Mouse (Mus musculus) cerebellum, adult 9-11 months (tissue): Measurements from ENCODE around the gene Xpot.

ENCODE experiments used
- DNase-seq: peaks from one replicate; pipeline ENCODE4 v3.0.0; 2022

Xpot gene

GRCm38 (mm10) chr10:121615935-121616334 is 10.2 kb downstream of the Xpot start:
- no peak for DNase-seq

GRCm38 (mm10) chr10:121615146-121615870 is 10.8 kb downstream of the Xpot start:
- no peak for DNase-seq

- DNase-seq, result no peak
Observed at GRCm38 (mm10) chr10:121613570-121613969, 12.6 kb downstream of the Xpot start.

GRCm38 (mm10) chr10:121612448-121612847 is 13.7 kb downstream of the Xpot start:
- no peak for DNase-seq

GRCm38 (mm10) chr10:121611587-121611986 is 14.5 kb downstream of the Xpot start:
- DNase-seq, result no peak

GRCm38 (mm10) chr10:121608177-121608576 is 18.0 kb downstream of the Xpot start:
- DNase-seq, result no peak

GRCm38 (mm10) chr10:121604632-121605344 is 21.3 kb downstream of the Xpot start:
- no peak for DNase-seq

- DNase-seq, result no peak
Observed at GRCm38 (mm10) chr10:121603556-121603955, 22.6 kb downstream of the Xpot start.

- DNase-seq, result no peak
Observed at GRCm38 (mm10) chr10:121601272-121601671, 24.9 kb downstream of the Xpot start.

GRCm38 (mm10) chr10:121596580-121596979 is 29.6 kb downstream of the Xpot start:
- no peak for DNase-seq

- DNase-seq, result no peak
Observed at GRCm38 (mm10) chr10:121591106-121591505, 35.0 kb downstream of the Xpot start.

GRCm38 (mm10) chr10:121587371-121587840 is 38.7 kb downstream of the Xpot start:
- DNase-seq, result no peak

- peak; percentile 95 for DNase-seq
Observed at GRCm38 (mm10) chr10:121586675-121587370, 39.3 kb downstream of the Xpot start, which contains the start of gene Tbk1. Gene Tbk1, minus strand, starts transcription at chr10:121586787.

GRCm38 (mm10) chr10:121585791-121586642 is 40.1 kb downstream of the Xpot start:
- DNase-seq, result no peak

- DNase-seq, result no peak
Observed at GRCm38 (mm10) chr10:121585056-121585790, 40.9 kb downstream of the Xpot start.

- no peak for DNase-seq
Observed at GRCm38 (mm10) chr10:121584033-121584432, 42.1 kb downstream of the Xpot start.

GRCm38 (mm10) chr10:121583016-121583415 is 43.1 kb downstream of the Xpot start:
- no peak for DNase-seq

- DNase-seq, result no peak
Observed at GRCm38 (mm10) chr10:121582287-121582686, 43.8 kb downstream of the Xpot start.

- DNase-seq, result no peak
Observed at GRCm38 (mm10) chr10:121581405-121581804, 44.7 kb downstream of the Xpot start.

GRCm38 (mm10) chr10:121580381-121580780 is 45.8 kb downstream of the Xpot start:
- DNase-seq, result no peak

- DNase-seq, result no peak
Observed at GRCm38 (mm10) chr10:121576372-121576771, 49.8 kb downstream of the Xpot start.
